Mouse (Mus musculus) liver, adult 2 months (tissue): ENCODE measurements at regions not wholly inside any gene's neighbourhood (a gene's known extent, or its start where the extent isn't known, plus 50 kb on each side); places are given as distances from the start of the nearest gene placed in this dataset.

Experiments used
- DNase-seq: peaks from one replicate; pipeline ENCODE4 v3.0.0-alpha.2; 2011; ENCODE audit warnings: low read depth, low spot score; ENCODE audit errors: extremely low read depth
- H3K27ac ChIP-seq: fragments of 200-500 bp; replicated peaks from 2 replicates; pipeline ENCODE4 v1.5.1; 2012; ENCODE audit warnings: low read depth, mild to moderate bottlenecking, control low read depth, inconsistent platforms, low read length; ENCODE audit not compliant: insufficient read depth
- H3K27me3 ChIP-seq: fragments of 200-500 bp; 2 replicates; pipeline ENCODE4 v1.6.1; 2012; ENCODE audit warnings: mild to moderate bottlenecking, moderate library complexity, low read length, inconsistent platforms; ENCODE audit not compliant: control insufficient read depth, insufficient read depth
- H3K36me3 ChIP-seq: fragments of 200-500 bp; 2 replicates; pipeline ENCODE4 v1.6.1; 2012; ENCODE audit warnings: low read length, inconsistent platforms; ENCODE audit not compliant: control insufficient read depth, insufficient read depth
- H3K4me1 ChIP-seq: fragments of 200-500 bp; 2 replicates; pipeline ENCODE4 v1.6.1; 2011; ENCODE audit warnings: low read length; ENCODE audit not compliant: control insufficient read depth, insufficient read depth
- H3K4me3 ChIP-seq: fragments of 200-500 bp; 2 replicates; pipeline ENCODE4 v1.5.1; 2011; ENCODE audit warnings: low read depth, mild to moderate bottlenecking, control low read depth, low read length, moderate library complexity; ENCODE audit not compliant: insufficient read depth
- H3K79me2 ChIP-seq: fragments of 200-500 bp; 2 replicates; pipeline ENCODE4 v1.6.1; 2012; ENCODE audit warnings: inconsistent platforms, mild to moderate bottlenecking, low read length, moderate library complexity; ENCODE audit not compliant: control insufficient read depth, insufficient read depth
- H3K9ac ChIP-seq: fragments of 200-500 bp; 2 replicates; pipeline ENCODE4 v1.6.1; 2012; ENCODE audit warnings: low read depth, mild to moderate bottlenecking, control low read depth, inconsistent platforms, low read length
- CTCF ChIP-seq: fragments of 200-500 bp; IDR thresholded peaks from 2 replicates; pipeline ENCODE4 v1.5.1; 2011; ENCODE audit warnings: low read depth, low read length, control low read depth
- POLR2A ChIP-seq: fragments of 200-500 bp; IDR thresholded peaks from 2 replicates; pipeline ENCODE4 v1.6.1; 2011; ENCODE audit warnings: low read length, control low read depth; ENCODE audit not compliant: insufficient read depth; ENCODE audit errors: extremely low read depth
- WGBS: fragments of 180-500 bp; shearing (Covaris S2); methylation state at CpG from one replicate; pipeline ENCODE4 v1.1.7; 2018; 5-methylcytosine and 5-hydroxymethylcytosine counted together

GRCm38 (mm10) chr3:56270241-56270830 lies 86.8 kb upstream of the Nbea start:
- 59% methylated on average over 6 of the region's 6 CpGs for WGBS
- no peak overlapping the region; the same call in 1 of the 2 replicates for H3K27ac ChIP-seq

DNA sequence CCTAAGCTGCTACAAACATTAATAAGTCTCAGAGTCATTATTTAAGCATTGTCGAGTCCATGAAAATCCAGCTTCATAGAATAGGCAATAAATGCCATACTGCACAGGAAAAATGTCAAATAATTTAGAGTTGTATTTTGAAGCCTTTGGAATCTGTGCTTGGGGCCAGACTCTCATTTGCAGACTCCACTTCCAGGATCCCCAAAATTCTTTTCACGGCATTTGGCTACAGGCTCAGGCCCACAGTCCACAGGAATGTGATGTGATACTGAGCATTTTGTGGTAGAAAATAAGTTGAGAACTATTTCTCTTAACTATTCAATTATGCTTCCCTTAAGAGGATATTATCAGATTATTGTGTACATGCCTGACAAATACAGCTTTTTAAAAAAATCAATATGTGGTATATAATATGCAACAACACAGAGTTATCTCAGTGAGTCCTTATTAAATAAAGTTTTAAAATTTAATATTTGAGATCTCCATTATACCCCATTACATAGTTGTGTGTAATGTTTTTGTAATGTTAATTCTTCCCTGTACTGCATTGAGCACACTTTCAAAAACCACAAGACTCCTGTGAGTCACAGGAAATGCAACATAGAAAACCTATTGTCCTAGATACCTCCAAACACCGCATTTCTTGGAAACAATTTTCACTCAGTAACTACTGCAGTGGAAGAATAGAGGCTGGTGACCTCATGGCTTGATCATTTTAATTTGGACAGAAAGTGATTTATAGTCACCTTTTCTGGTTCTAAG lies 78.5 kb upstream of the Nbea start:
- TF ChIP-seq CTCF = no peak
- TF ChIP-seq POLR2A = no peak
- no peak overlapping the region for H3K4me3 ChIP-seq
- H3K36me3 ChIP-seq = no peaks in the 10 kb centered on the region
- H3K27ac ChIP-seq = no peak overlapping the region
- no peak overlapping the region for H3K9ac ChIP-seq
- no peak for DNase-seq
- no peaks in the 10 kb centered on the region for H3K27me3 ChIP-seq
- no peaks in the 10 kb centered on the region for H3K4me1 ChIP-seq
- WGBS = 86% methylated on average over 3 of the region's 3 CpGs
- H3K79me2 ChIP-seq = no peaks in the 10 kb centered on the region

More at GRCm38 (mm10) chr3:56270241-56270830, 86.8 kb upstream of the Nbea start:
- Histone ChIP-seq H3K79me2 (no peaks in the 10 kb centered on the region), H3K36me3 (no peaks in the 10 kb centered on the region), H3K4me1 (no peaks in the 10 kb centered on the region), H3K27me3 (no peaks in the 10 kb centered on the region), H3K9ac (no peak overlapping the region), H3K4me3 (no peak overlapping the region)
- peak; percentile 8 for DNase-seq
- TF ChIP-seq POLR2A (no peak), CTCF (no peak)

DNA sequence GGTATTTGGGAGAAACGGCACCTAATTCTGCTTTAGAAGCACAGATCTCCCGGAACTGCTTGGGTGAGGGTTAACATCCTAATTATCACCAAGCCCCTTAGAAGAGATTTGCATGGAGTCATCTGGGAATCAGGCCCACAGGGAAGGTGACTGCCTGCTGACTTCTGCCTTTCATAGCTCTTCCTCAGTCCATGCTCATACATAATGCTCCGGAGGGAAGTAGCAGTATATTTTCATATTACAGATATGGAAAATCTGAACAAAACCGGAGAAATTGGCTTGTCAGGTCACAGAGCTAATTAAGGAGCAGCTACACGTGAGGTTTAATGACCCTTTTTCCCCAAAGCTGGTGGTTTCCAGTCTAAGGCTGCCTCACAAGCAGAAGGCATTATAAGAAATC lies 72.8 kb upstream of the Nbea start:
- DNase-seq = no peak
- no peaks in the 10 kb centered on the region for H3K79me2 ChIP-seq
- WGBS = 70% methylated on average over 5 of the region's 5 CpGs
- H3K4me1 ChIP-seq = no peaks in the 10 kb centered on the region
- no peak overlapping the region for H3K9ac ChIP-seq
- H3K36me3 ChIP-seq = no peaks in the 10 kb centered on the region
- TF ChIP-seq POLR2A (no peak), CTCF (no peak)
- no peaks in the 10 kb centered on the region for H3K27me3 ChIP-seq
- H3K4me3 ChIP-seq = no peak overlapping the region
- no peak overlapping the region for H3K27ac ChIP-seq

DNA sequence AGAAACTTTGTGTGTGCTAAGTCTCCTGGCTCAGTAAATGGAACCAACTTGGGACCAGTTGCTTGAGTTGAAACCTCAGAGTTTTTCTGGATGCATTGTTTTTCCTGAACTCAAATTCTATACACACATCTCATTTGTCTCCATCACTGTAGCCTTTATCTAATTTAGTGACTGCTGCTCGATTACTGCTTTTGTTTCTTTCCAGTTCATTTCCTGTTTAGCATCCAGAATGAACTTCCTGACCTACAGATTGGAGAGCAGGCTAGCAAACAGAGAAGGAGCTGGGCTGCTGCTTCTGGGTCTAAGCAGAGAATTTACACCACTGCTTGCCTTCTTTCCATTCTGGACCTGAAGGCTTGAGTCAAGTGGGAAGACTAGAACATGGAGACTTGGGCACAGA lies 60.9 kb upstream of the Nbea start:
- no peaks in the 10 kb centered on the region for H3K27me3 ChIP-seq
- no peak overlapping the region for H3K9ac ChIP-seq
- no peak overlapping the region for H3K4me3 ChIP-seq
- DNase-seq = no peak
- WGBS = 62% methylated on average over 1 of the region's 1 CpGs
- TF ChIP-seq POLR2A (no peak), CTCF (no peak)
- H3K36me3 ChIP-seq = no peaks in the 10 kb centered on the region
- no peaks in the 10 kb centered on the region for H3K79me2 ChIP-seq
- no peaks in the 10 kb centered on the region for H3K4me1 ChIP-seq
- no peak overlapping the region for H3K27ac ChIP-seq

GRCm38 (mm10) chr3:56238228-56238627 lies 54.7 kb upstream of the Nbea start:
- Histone ChIP-seq H3K4me1 (no peaks in the 10 kb centered on the region), H3K79me2 (no peaks in the 10 kb centered on the region), H3K36me3 (no peaks in the 10 kb centered on the region), H3K9ac (no peak overlapping the region), H3K27me3 (no peaks in the 10 kb centered on the region), H3K27ac (no peak overlapping the region), H3K4me3 (no peak overlapping the region)
- 83% methylated on average over 2 of the region's 2 CpGs for WGBS
- DNase-seq = no peak
- no peak for TF ChIP-seq CTCF
- TF ChIP-seq POLR2A = no peak

- Histone ChIP-seq H3K79me2 (no peaks in the 10 kb centered on the region), H3K9ac (no peak overlapping the region), H3K27ac (no peak overlapping the region), H3K4me3 (no peak overlapping the region), H3K27me3 (no peaks in the 10 kb centered on the region), H3K36me3 (no peaks in the 10 kb centered on the region), H3K4me1 (no peaks in the 10 kb centered on the region)
- WGBS = 72% methylated on average over 1 of the region's 1 CpGs
- TF ChIP-seq POLR2A = no peak
- no peak for TF ChIP-seq CTCF
- no peak for DNase-seq
These were observed 52.7 kb upstream of the Nbea start for GRCm38 (mm10) chr3:56236163-56236562.
